Mouse (Mus musculus) limb, embryonic 12.5 days (tissue): Measurements from ENCODE around the gene Vav1. TPM values are rescaled to one million over a fixed set of nuclear protein-coding genes. Genes with fewer than 3 reads are reported as not detected.

ENCODE experiments used
- ATAC-seq: fragments of 200-750 bp; cut with Nextera tagmentation; 2 replicates; pipeline ENCODE4 v1.8.0; 2017; ENCODE audit warnings: low read depth, moderate TSS enrichment; ENCODE audit not compliant: insufficient number of reproducible peaks, insufficient read depth, low FRiP score, low TSS enrichment
- H3K27ac ChIP-seq: fragments of 300-500 bp; sonication (generic); 2 replicates; pipeline ENCODE4 v1.5.1; 2016; ENCODE audit warnings: mild to moderate bottlenecking, moderate library complexity
- H3K27me3 ChIP-seq: fragments of 300-500 bp; sonication (generic); 2 replicates; pipeline ENCODE4 v1.6.1; 2016; ENCODE audit warnings: mild to moderate bottlenecking, moderate library complexity
- H3K36me3 ChIP-seq: fragments of 300-500 bp; sonication (generic); 2 replicates; pipeline ENCODE4 v1.6.1; 2016; ENCODE audit warnings: mild to moderate bottlenecking, moderate library complexity
- H3K4me1 ChIP-seq: fragments of 300-500 bp; sonication (generic); replicated peaks from 2 replicates; pipeline ENCODE4 v1.6.1; 2016
- H3K4me2 ChIP-seq: fragments of 300-500 bp; sonication (generic); 2 replicates; pipeline ENCODE4 v1.6.1; 2016; ENCODE audit warnings: mild to moderate bottlenecking, moderate library complexity
- H3K4me3 ChIP-seq: fragments of 300-500 bp; sonication (generic); replicated peaks from 2 replicates; pipeline ENCODE4 v1.5.1; 2016; ENCODE audit warnings: mild to moderate bottlenecking
- H3K9ac ChIP-seq: fragments of 300-500 bp; sonication (generic); replicated peaks from 2 replicates; pipeline ENCODE4 v1.6.1; 2016; ENCODE audit warnings: mild to moderate bottlenecking, moderate library complexity
- H3K9me3 ChIP-seq: fragments of 300-500 bp; sonication (generic); 2 replicates; pipeline ENCODE4 v1.6.1; 2016; ENCODE audit warnings: mild to moderate bottlenecking, moderate library complexity
- WGBS: fragments of 180-500 bp; shearing (Covaris S2); methylation state at CpG from one replicate; pipeline ENCODE4 v1.1.7; 2016; 5-methylcytosine and 5-hydroxymethylcytosine counted together
- polyA plus RNA-seq: library from polyadenylated mRNA; unstranded; fragments of >200 nt; fragmentation: Nextera tagmentation; extraction: Ambion mirVana; gene quantifications from 2 replicates; pipeline ENCODE4 v1.2.1, GENCODE M21; 2016

Gene Vav1
- polyA plus RNA-seq, 1 experiment from 2014 or later: 1.8 TPM

GRCm38 (mm10) chr17:57245311-57245929 lies 33.5 kb upstream of the Vav1 start:
- WGBS: 93% methylated on average over 10 of the region's 10 CpGs
- Histone ChIP-seq H3K4me3 (no peak overlapping the region), H3K4me2 (no peak overlapping the region), H3K27ac (no peak overlapping the region), H3K9ac (no peak overlapping the region), H3K4me1 (peaks cover 18% of the 10 kb centered on the region), H3K36me3 (peaks cover 33% of the 10 kb centered on the region), H3K9me3 (0 out of 2 replicates have a peak, but pooled peaks cover 3% of the 10 kb centered on the region), H3K27me3 (no peaks in the 10 kb centered on the region)
- ATAC-seq: no peak

GRCm38 (mm10) chr17:57246663-57247392 lies 32.1 kb upstream of the Vav1 start:
- H3K4me2 ChIP-seq: peak overlapping the region; percentile 77
- peak overlapping the region; percentile 75 for H3K9ac ChIP-seq
- peaks cover 26% of the 10 kb centered on the region for H3K4me1 ChIP-seq
- 0 out of 2 replicates have a peak, but pooled peaks cover under 1% of the 10 kb centered on the region for H3K9me3 ChIP-seq
- peak overlapping the region; percentile 65 for H3K4me3 ChIP-seq
- ATAC-seq: peak; percentile 1; the same call in 1 of the 2 replicates
- 5% methylated on average over 18 of the region's 18 CpGs for WGBS
- H3K36me3 ChIP-seq: peaks cover 28% of the 10 kb centered on the region
- peak overlapping the region; percentile 95 for H3K27ac ChIP-seq
- no peaks in the 10 kb centered on the region for H3K27me3 ChIP-seq

- Histone ChIP-seq H3K36me3 (peaks cover 21% of the 10 kb centered on the region), H3K27me3 (no peaks in the 10 kb centered on the region), H3K4me3 (peak overlapping the region; percentile 65), H3K27ac (peak overlapping the region; percentile 95), H3K4me1 (peaks cover 26% of the 10 kb centered on the region), H3K4me2 (peak overlapping the region; percentile 96), H3K9me3 (no peaks in the 10 kb centered on the region), H3K9ac (peak overlapping the region; percentile 75)
- ATAC-seq: peak; percentile 94
- under 1% methylated on average over 45 of the region's 46 CpGs for WGBS
Measured at GRCm38 (mm10) chr17:57247393-57248200, 31.3 kb upstream of the Vav1 start.

GRCm38 (mm10) chr17:57248201-57248699 lies 30.6 kb upstream of the Vav1 start, which contains the start of gene Gpr108:
Gpr108 (minus strand) TSS chr17:57248446.
- H3K27me3 ChIP-seq: no peaks in the 10 kb centered on the region
- WGBS: under 1% methylated on average over 12 of the region's 12 CpGs
- H3K9me3 ChIP-seq: no peaks in the 10 kb centered on the region
- H3K36me3 ChIP-seq: peaks cover 17% of the 10 kb centered on the region
- peak within 1 kb of the TSS; percentile 95 for H3K27ac ChIP-seq
- H3K9ac ChIP-seq: peak within 1 kb of the TSS; percentile 75
- H3K4me3 ChIP-seq: peak within 1 kb of the TSS; percentile 65
- peaks cover 26% of the 10 kb centered on the region for H3K4me1 ChIP-seq
- peak; percentile 32 for ATAC-seq
- H3K4me2 ChIP-seq: peak within 1 kb of the TSS; percentile 96

- Histone ChIP-seq H3K27ac (peak overlapping the region; percentile 93), H3K9me3 (no peaks in the 10 kb centered on the region), H3K27me3 (no peaks in the 10 kb centered on the region), H3K4me2 (peak overlapping the region; percentile 96), H3K4me1 (peaks cover 26% of the 10 kb centered on the region), H3K4me3 (peak overlapping the region; percentile 65), H3K9ac (peak overlapping the region; percentile 31; the same call in 1 of the 2 replicates), H3K36me3 (peaks cover 19% of the 10 kb centered on the region)
- ATAC-seq: no peak
- 8% methylated on average over 13 of the region's 13 CpGs for WGBS
Measured at GRCm38 (mm10) chr17:57248771-57249170, 30.1 kb upstream of the Vav1 start.

GRCm38 (mm10) chr17:57249186-57250181 lies 29.4 kb upstream of the Vav1 start, which contains the start of gene Trip10:
Trip10 (plus strand) TSS chr17:57249455.
- peaks cover 19% of the 10 kb centered on the region for H3K36me3 ChIP-seq
- peak within 1 kb of the TSS; percentile 73 for H3K9ac ChIP-seq
- no peaks in the 10 kb centered on the region for H3K27me3 ChIP-seq
- ATAC-seq: peak; percentile 1; the same call in 1 of the 2 replicates
- peak within 1 kb of the TSS; percentile 93 for H3K27ac ChIP-seq
- WGBS: under 1% methylated on average over 49 of the region's 52 CpGs
- peak within 1 kb of the TSS; percentile 96 for H3K4me2 ChIP-seq
- peaks cover 26% of the 10 kb centered on the region for H3K4me1 ChIP-seq
- no peaks in the 10 kb centered on the region for H3K9me3 ChIP-seq
- peak within 1 kb of the TSS; percentile 65 for H3K4me3 ChIP-seq

- no peak for ATAC-seq
- H3K4me1 ChIP-seq: peaks cover 26% of the 10 kb centered on the region
- H3K4me3 ChIP-seq: peak overlapping the region; percentile 65
- peak overlapping the region; percentile 96 for H3K4me2 ChIP-seq
- H3K36me3 ChIP-seq: peaks cover 26% of the 10 kb centered on the region
- under 1% methylated on average over 33 of the region's 33 CpGs for whole genome bisulfite sequencing
- peak overlapping the region; percentile 56; the same call in 1 of the 2 replicates for H3K27ac ChIP-seq
- peak overlapping the region; percentile 73 for H3K9ac ChIP-seq
- no peaks in the 10 kb centered on the region for H3K9me3 ChIP-seq
- no peaks in the 10 kb centered on the region for H3K27me3 ChIP-seq
Measured at GRCm38 (mm10) chr17:57250461-57251160, 28.3 kb upstream of the Vav1 start.

- Histone ChIP-seq H3K4me3 (no peak overlapping the region), H3K36me3 (peaks cover 34% of the 10 kb centered on the region), H3K27ac (no peak overlapping the region), H3K9ac (no peak overlapping the region), H3K27me3 (no peaks in the 10 kb centered on the region), H3K4me2 (peak overlapping the region; percentile 96; the same call in 1 of the 2 replicates), H3K4me1 (peaks cover 20% of the 10 kb centered on the region), H3K9me3 (no peaks in the 10 kb centered on the region)
- ATAC-seq: no peak
- WGBS: 95% methylated on average over 3 of the region's 3 CpGs
Measured at GRCm38 (mm10) chr17:57251431-57251830, 27.5 kb upstream of the Vav1 start.

GRCm38 (mm10) chr17:57253306-57253705 lies 25.6 kb upstream of the Vav1 start:
- H3K27ac ChIP-seq: no peak overlapping the region
- H3K9me3 ChIP-seq: no peaks in the 10 kb centered on the region
- no peaks in the 10 kb centered on the region for H3K27me3 ChIP-seq
- H3K36me3 ChIP-seq: peaks cover 53% of the 10 kb centered on the region
- 83% methylated on average over 6 of the region's 6 CpGs for WGBS
- H3K4me2 ChIP-seq: no peak overlapping the region
- ATAC-seq: no peak
- H3K4me1 ChIP-seq: peaks cover 15% of the 10 kb centered on the region
- H3K4me3 ChIP-seq: no peak overlapping the region
- H3K9ac ChIP-seq: no peak overlapping the region
